ENCODE assay signal across 19 mouse cellular contexts in genomic region chr13:62883925-62884324, GRCm38 (mm10). TPM values are rescaled to one million over a fixed set of nuclear protein-coding genes. Genes with fewer than 3 reads are reported as not detected.
"Had no signal": no experiment of that assay in that cellular context is flagged by ENCODE, and none has a peak within 500 bp of the region (broad histone marks: within the 10 kb centered on the region; RNA-seq: fewer than 3 reads in every experiment).

No protein-coding gene starts in this region.

- H3K4me2 ChIP-seq: lung, embryonic 15.5 days; midbrain, embryonic 11.5 days had no signal

- H3K36me3 ChIP-seq: lung, embryonic 15.5 days had no signal

- H3K9ac ChIP-seq: liver, embryonic 14.5 days; lung, embryonic 15.5 days had no signal

- DNase-seq: layer of hippocampus, adult 9-11 months; lung, adult 18-20 months; lung, postnatal 10 days; lung, postnatal 4 days; midbrain, embryonic 14.5 days; thymus, adult 18-20 months; thymus, postnatal 36 days had no signal

- H3K4me3 ChIP-seq: layer of hippocampus, adult 2 months; lung, embryonic 15.5 days had no signal

- H3K27ac ChIP-seq: layer of hippocampus, adult 2 months; liver, embryonic 14.5 days; lung, embryonic 15.5 days had no signal

- H3K9me3 ChIP-seq: lung, embryonic 15.5 days had no signal

RNA-seq across cellular contexts. Expression of gene Fbp1, which starts 4.2 kb away (rescaled TPM):
- total RNA-seq: midbrain, postnatal 0 days had no signal
- polyA plus RNA-seq: midbrain, embryonic 11.5 days; midbrain, embryonic 14.5 days; neural tube, embryonic 11.5 days had no signal

RNA-seq across cellular contexts. Expression of gene Fbp2, which starts 25.7 kb away (rescaled TPM):
- total RNA-seq: layer of hippocampus, adult 2 months; layer of hippocampus, postnatal 25 days; left cerebral cortex, adult 18-20 months; left cerebral cortex, postnatal 25 days; megakaryocyte progenitor cell, adult 5-6 weeks; megakaryocyte-erythroid progenitor cell, adult 5-6 weeks had no signal
- polyA plus RNA-seq: neural tube, embryonic 11.5 days; spleen, adult 2 months had no signal
